Mouse (Mus musculus) kidney, postnatal 0 days (tissue): ENCODE results near the gene Pgc. TPM values are rescaled to one million over a fixed set of nuclear protein-coding genes. Genes with fewer than 3 reads are reported as not detected.

Experiments
- ATAC-seq: fragments of 200-750 bp; cut with Nextera tagmentation; replicated peaks from 2 replicates; pipeline ENCODE4 v1.8.0; 2017; ENCODE audit warnings: low read depth, moderate number of reproducible peaks, moderate TSS enrichment, moderate library complexity; ENCODE audit not compliant: low FRiP score
- DNase-seq: peaks from one replicate; pipeline ENCODE4 v3.0.0-alpha.2; 2016; ENCODE audit warnings: low spot score
- H3K27ac ChIP-seq: fragments of 300-500 bp; sonication (generic); 2 replicates; pipeline ENCODE4 v1.5.1; 2014; ENCODE audit warnings: mild to moderate bottlenecking
- H3K27me3 ChIP-seq: fragments of 300-500 bp; sonication (generic); 2 replicates; pipeline ENCODE4 v1.6.1; 2014; ENCODE audit warnings: low read length, mixed read lengths; ENCODE audit not compliant: insufficient read depth
- H3K36me3 ChIP-seq: fragments of 300-500 bp; sonication (generic); 2 replicates; pipeline ENCODE4 v1.6.1; 2014; ENCODE audit warnings: low read length, mixed read lengths; ENCODE audit not compliant: insufficient read depth
- H3K4me1 ChIP-seq: fragments of 300-500 bp; sonication (generic); replicated peaks from 2 replicates; pipeline ENCODE4 v1.6.1; 2014; ENCODE audit warnings: antibody characterized with exemption, low read length, mixed read lengths; ENCODE audit not compliant: insufficient read depth
- H3K4me2 ChIP-seq: fragments of 300-500 bp; sonication (generic); 2 replicates; pipeline ENCODE4 v1.6.1; 2014; ENCODE audit warnings: mild to moderate bottlenecking, low read length, moderate library complexity, mixed read lengths
- H3K4me3 ChIP-seq: fragments of 300-500 bp; sonication (generic); replicated peaks from 2 replicates; pipeline ENCODE4 v1.5.1; 2014; ENCODE audit warnings: low read depth, low read length
- H3K9ac ChIP-seq: fragments of 300-500 bp; sonication (generic); 2 replicates; pipeline ENCODE4 v1.6.1; 2014; ENCODE audit warnings: low read depth, low read length
- H3K9me3 ChIP-seq: fragments of 300-500 bp; sonication (generic); replicated peaks from 2 replicates; pipeline ENCODE4 v1.6.1; 2016; ENCODE audit warnings: low read length, inconsistent platforms, mixed read lengths
- CTCF ChIP-seq: IDR thresholded peaks from 2 replicates; pipeline ENCODE4 v1.5.1; 2016; ENCODE audit warnings: antibody characterized with exemption, low read depth, mild to moderate bottlenecking, moderate library complexity
- WGBS: fragments of 180-500 bp; shearing (Covaris S2); extraction: QIAGEN DNeasy Blood & Tissue Kit; methylation state at CpG from one replicate; pipeline ENCODE4 v1.1.7; 2014; 5-methylcytosine and 5-hydroxymethylcytosine counted together
- polyA plus RNA-seq: library from polyadenylated mRNA; unstranded; fragments of >200 nt; fragmentation: Nextera tagmentation; extraction: Ambion mirVana; gene quantifications from 2 replicates; pipeline ENCODE4 v1.2.1, GENCODE M21; 2015

The Pgc gene
- polyA plus RNA-seq, 1 experiment from 2014 or later: 0.08 TPM

- no peak for DNase-seq
- no peak for TF ChIP-seq CTCF
Observed at GRCm38 (mm10) chr17:47773604-47774003, 47.0 kb downstream of the Pgc start.

GRCm38 (mm10) chr17:47777141-47777540, 50.5 kb downstream of the Pgc start:
- DNase-seq: no peak
- H3K9me3 ChIP-seq: no peaks in the 10 kb centered on the region
- no peak for ATAC-seq
- H3K4me3 ChIP-seq: no peak overlapping the region
- peaks cover 4% of the 10 kb centered on the region; the same call in 1 of the 2 replicates for H3K4me1 ChIP-seq
- H3K4me2 ChIP-seq: no peak overlapping the region
- TF ChIP-seq CTCF: no peak
- H3K27me3 ChIP-seq: no peaks in the 10 kb centered on the region
- WGBS: 49% methylated on average over 2 of the region's 2 CpGs
- no peak overlapping the region for H3K9ac ChIP-seq
- no peaks in the 10 kb centered on the region for H3K36me3 ChIP-seq
- H3K27ac ChIP-seq: no peak overlapping the region

More at GRCm38 (mm10) chr17:47773604-47774003, 47.0 kb downstream of the Pgc start:
- Histone ChIP-seq H3K9me3 (no peaks in the 10 kb centered on the region), H3K4me1 (peaks cover 4% of the 10 kb centered on the region; the same call in 1 of the 2 replicates), H3K4me3 (no peak overlapping the region), H3K27me3 (no peaks in the 10 kb centered on the region), H3K27ac (no peak overlapping the region), H3K36me3 (no peaks in the 10 kb centered on the region), H3K9ac (no peak overlapping the region), H3K4me2 (no peak overlapping the region)
- no peak for ATAC-seq
- WGBS: 22% methylated on average over 6 of the region's 6 CpGs

GRCm38 (mm10) chr17:47780470-47780869, 53.8 kb downstream of the Pgc start:
- Histone ChIP-seq H3K4me3 (no peak overlapping the region), H3K4me2 (no peak overlapping the region), H3K36me3 (no peaks in the 10 kb centered on the region), H3K27me3 (no peaks in the 10 kb centered on the region), H3K9me3 (no peaks in the 10 kb centered on the region), H3K4me1 (no peaks in the 10 kb centered on the region), H3K9ac (no peak overlapping the region), H3K27ac (no peak overlapping the region)
- ATAC-seq (no peak), DNase-seq (no peak)
- TF ChIP-seq CTCF: no peak
- 79% methylated on average over 10 of the region's 10 CpGs for WGBS

GRCm38 (mm10) chr17:47782486-47782885, 55.8 kb downstream of the Pgc start:
- DNase-seq (no peak), ATAC-seq (no peak)
- H3K9ac ChIP-seq: no peak overlapping the region
- TF ChIP-seq CTCF: no peak
- no peaks in the 10 kb centered on the region for H3K9me3 ChIP-seq
- no peak overlapping the region for H3K4me3 ChIP-seq
- H3K4me2 ChIP-seq: no peak overlapping the region
- 76% methylated on average over 3 of the region's 3 CpGs for WGBS
- H3K27me3 ChIP-seq: no peaks in the 10 kb centered on the region
- no peak overlapping the region for H3K27ac ChIP-seq
- no peaks in the 10 kb centered on the region for H3K36me3 ChIP-seq
- H3K4me1 ChIP-seq: no peaks in the 10 kb centered on the region

- TF ChIP-seq CTCF: no peak
- Histone ChIP-seq H3K4me2 (no peak overlapping the region), H3K27ac (no peak overlapping the region), H3K4me1 (no peaks in the 10 kb centered on the region), H3K9ac (no peak overlapping the region), H3K9me3 (no peaks in the 10 kb centered on the region), H3K27me3 (no peaks in the 10 kb centered on the region), H3K4me3 (no peak overlapping the region), H3K36me3 (no peaks in the 10 kb centered on the region)
- WGBS: 75% methylated on average over 8 of the region's 8 CpGs
- no peak for ATAC-seq
- DNase-seq: no peak
Observed at GRCm38 (mm10) chr17:47783445-47784223, 57.0 kb downstream of the Pgc start.

Other genes with a start within 250 kb of the Pgc start
- gene Taf8, start 224.6 kb upstream of the Pgc start, polyA plus RNA-seq: 21.4 and 24.9 TPM in 2 replicates
- gene Ccnd3, start 221.8 kb upstream of the Pgc start, polyA plus RNA-seq: 199 and 202 TPM in 2 replicates
- gene Bysl, start 115.3 kb upstream of the Pgc start, polyA plus RNA-seq: 14.7 and 15.7 TPM in 2 replicates
- 37.6 and 37.9 TPM in 2 replicates for gene Med20, start 115.3 kb upstream of the Pgc start, polyA plus RNA-seq
- 1.5 and 1.8 TPM in 2 replicates for gene Gm20517, start 115.3 kb upstream of the Pgc start, polyA plus RNA-seq
- 2.9 and 4.1 TPM in 2 replicates for gene Usp49, start 96.2 kb upstream of the Pgc start, polyA plus RNA-seq
- 450 and 462 TPM in 2 replicates for gene Tomm6, start 38.5 kb upstream of the Pgc start, polyA plus RNA-seq
- gene Frs3, start 37.8 kb upstream of the Pgc start, polyA plus RNA-seq: 6.8 and 8.3 TPM in 2 replicates
- 0.25 and 0.36 TPM in 2 replicates for gene Gm21981, start 32.4 kb upstream of the Pgc start, polyA plus RNA-seq
- 1.1 and 1.2 TPM in 2 replicates for gene Prickle4, start 32.1 kb upstream of the Pgc start, polyA plus RNA-seq
- 23.0 and 23.1 TPM in 2 replicates for gene Tfeb, start 10.2 kb downstream of the Pgc start, polyA plus RNA-seq
- 5.5 and 6.2 TPM in 2 replicates for gene Mdfi, start 107.8 kb downstream of the Pgc start, polyA plus RNA-seq
- gene Foxp4, start 197.8 kb downstream of the Pgc start, polyA plus RNA-seq: 7.7 and 9.5 TPM in 2 replicates